Mouse (Mus musculus): Measurements from ENCODE around the gene Fmo5.

Fmo5 gene

GRCm38 (mm10) chr3:97682159-97682502 is 53.5 kb downstream of the Fmo5 start:
- no peak for DNase-seq

- DNase-seq, result no peak
Measured at GRCm38 (mm10) chr3:97682576-97682975, 54.0 kb downstream of the Fmo5 start.

GRCm38 (mm10) chr3:97683560-97684195 is 55.1 kb downstream of the Fmo5 start:
- no peak for DNase-seq

GRCm38 (mm10) chr3:97686372-97687117 is 57.9 kb downstream of the Fmo5 start:
- no peak for DNase-seq

- DNase-seq, result no peak
Measured at GRCm38 (mm10) chr3:97689289-97689688, 60.7 kb downstream of the Fmo5 start.

GRCm38 (mm10) chr3:97690590-97690989 is 62.0 kb downstream of the Fmo5 start:
- DNase-seq, result no peak

GRCm38 (mm10) chr3:97691443-97692017 is 62.9 kb downstream of the Fmo5 start:
- DNase-seq, result no peak

GRCm38 (mm10) chr3:97693806-97694205 is 65.2 kb downstream of the Fmo5 start:
- no peak for DNase-seq

- DNase-seq, result no peak
Measured at GRCm38 (mm10) chr3:97696866-97697265, 68.3 kb downstream of the Fmo5 start.

GRCm38 (mm10) chr3:97697291-97697690 is 68.7 kb downstream of the Fmo5 start:
- DNase-seq, result no peak

- DNase-seq, result no peak
Measured at GRCm38 (mm10) chr3:97699061-97699460, 70.5 kb downstream of the Fmo5 start.

GRCm38 (mm10) chr3:97701198-97701597 is 72.6 kb downstream of the Fmo5 start:
- DNase-seq, result no peak

- no peak for DNase-seq
Measured at GRCm38 (mm10) chr3:97702448-97703080, 74.0 kb downstream of the Fmo5 start.

All from thymus, postnatal 25 days (tissue).